Mouse (Mus musculus): Measurements from ENCODE around the gene Uqcrq. TPM values are rescaled to one million over a fixed set of nuclear protein-coding genes. Genes with fewer than 3 reads are reported as not detected.

Gene Uqcrq
- total RNA-seq (2021): 1,000 to 10,000 TPM; 1,448 to 1,479 TPM
- long read RNA-seq, experiment 1, transcript Uqcrq-201 (2 exons, 1,521 nt): major isoform, 2,958 of 5,646 reads
- long read RNA-seq, experiment 1, transcript Uqcrq-203 (3 exons, 405 nt): minor isoform, 172 of 5,646 reads
- long read RNA-seq, experiment 1, transcript Uqcrq-204 (2 exons, 375 nt): minor isoform, 49 of 5,646 reads
- long read RNA-seq, experiment 1, partial matches to known transcripts: 2,457 of 5,646 reads
- long read RNA-seq, experiment 1, other reads (novel, unspliced or antisense): 10 of 5,646 reads
- long read RNA-seq, experiment 2, transcript Uqcrq-203 (3 exons, 405 nt): minor isoform, 127 of 3,553 reads
- long read RNA-seq, experiment 2, transcript Uqcrq-201 (2 exons, 1,521 nt): major isoform, 1,805 of 3,553 reads
- long read RNA-seq, experiment 2, transcript Uqcrq-204 (2 exons, 375 nt): minor isoform, 37 of 3,553 reads
- long read RNA-seq, experiment 2, partial matches to known transcripts: 1,575 of 3,553 reads
- long read RNA-seq, experiment 2, other reads (novel, unspliced or antisense): 9 of 3,553 reads

DNA sequence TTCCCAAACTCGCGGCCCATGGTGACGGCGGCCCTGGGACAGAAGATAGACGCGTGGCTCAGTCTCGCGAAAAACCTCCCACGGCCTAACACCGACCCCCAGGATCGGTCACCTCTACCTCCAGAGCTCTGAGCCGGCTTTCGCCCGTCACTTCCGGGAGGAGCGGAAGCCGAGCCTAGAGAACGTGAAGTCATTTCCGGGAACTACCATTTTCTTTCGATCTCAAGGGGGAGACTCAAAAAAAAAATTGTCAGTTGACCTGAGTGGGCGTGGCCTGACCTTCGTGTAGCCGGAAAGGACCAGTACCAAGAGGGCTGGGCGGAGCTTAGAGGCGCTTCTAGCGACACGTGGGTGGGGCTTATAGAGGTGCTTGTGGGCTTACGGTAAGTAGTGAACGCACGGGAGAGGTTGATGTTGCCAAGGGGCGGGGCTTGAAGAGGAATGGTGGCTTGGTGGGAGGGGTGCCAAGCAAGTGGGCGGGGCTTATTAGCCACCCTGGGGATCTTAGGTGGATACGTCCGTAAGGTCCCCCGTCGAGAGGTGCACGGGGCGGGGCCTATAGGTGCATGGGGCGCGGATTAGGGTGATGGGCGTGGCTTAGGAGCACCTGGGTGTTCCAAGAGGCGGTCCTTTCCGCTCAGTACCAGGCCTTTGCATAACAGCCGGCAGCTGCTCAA lies at the start of gene Uqcrq, which contains the start of gene Gdf9:
Gene Uqcrq (minus strand): TSS at position 162 of the 677 bp plus-strand sequence.
Gene Gdf9 (plus strand): TSS at position 354 of the 677 bp plus-strand sequence.
- peak; percentile 98 for DNase-seq

DNA sequence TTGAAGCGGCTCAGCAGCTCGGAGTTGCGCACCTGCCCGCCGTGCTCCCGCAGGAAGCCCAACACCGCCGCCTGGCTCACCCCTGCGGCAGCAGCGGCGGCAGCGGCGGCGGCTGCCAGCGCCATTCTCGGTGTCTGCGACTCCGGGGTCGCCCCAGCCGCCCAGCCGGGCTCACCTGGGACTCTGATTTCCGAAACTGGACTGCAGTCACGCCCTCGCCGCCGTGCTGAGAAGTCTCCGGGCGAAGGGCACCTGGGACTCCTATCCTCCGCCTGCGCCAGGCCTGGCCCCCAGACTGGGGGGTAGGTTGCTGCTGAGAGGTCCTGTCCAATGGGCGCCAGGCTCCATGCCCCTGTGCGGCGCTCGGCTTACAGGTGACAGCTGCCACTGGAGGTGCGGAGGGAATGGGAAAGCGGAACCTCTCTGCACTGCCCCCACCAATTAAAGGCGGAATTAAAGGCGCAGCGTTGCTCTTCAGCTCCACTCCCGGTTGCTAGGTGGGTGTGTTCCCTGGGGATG lies 49.2 kb upstream of the Uqcrq start, which contains the start of the genes Gm9945 and Sowaha:
Gene Gm9945 (plus strand): TSS at position 384 of the 519 bp plus-strand sequence.
Gene Sowaha (minus strand): TSS at position 492 of the 519 bp plus-strand sequence.
- DNase-seq: no peak

DNA sequence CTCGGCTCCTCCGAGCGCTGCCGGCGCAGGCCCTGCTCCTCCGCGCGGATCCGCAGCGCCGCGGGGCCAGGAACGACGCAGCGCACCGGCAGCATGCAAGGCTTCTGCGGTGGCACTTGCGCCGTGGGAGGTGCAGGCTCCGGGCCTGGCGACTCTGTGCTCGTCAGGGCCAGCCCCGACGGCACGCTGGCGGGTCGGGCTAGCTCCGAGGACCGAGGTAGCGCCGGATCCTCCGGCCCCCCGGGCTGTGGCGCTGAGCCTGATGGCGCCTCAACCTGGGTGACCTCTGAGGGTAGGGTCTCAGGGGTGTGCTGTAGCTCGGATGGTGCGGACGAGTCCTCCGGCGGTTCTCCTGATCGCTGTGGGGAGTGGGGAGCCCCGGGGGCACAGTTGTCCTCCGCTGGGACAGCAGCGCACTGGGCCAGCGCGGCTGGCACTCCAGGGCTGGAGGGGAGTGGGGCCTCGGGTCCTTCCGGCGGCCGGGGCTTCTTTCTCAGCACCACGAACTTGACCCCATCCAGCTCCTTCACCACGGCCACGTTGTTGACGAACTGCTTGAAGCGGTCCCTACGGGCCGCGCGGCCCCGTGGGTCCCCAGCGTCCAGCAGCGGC lies 48.6 kb upstream of the Uqcrq start:
- no peak for DNase-seq

DNA sequence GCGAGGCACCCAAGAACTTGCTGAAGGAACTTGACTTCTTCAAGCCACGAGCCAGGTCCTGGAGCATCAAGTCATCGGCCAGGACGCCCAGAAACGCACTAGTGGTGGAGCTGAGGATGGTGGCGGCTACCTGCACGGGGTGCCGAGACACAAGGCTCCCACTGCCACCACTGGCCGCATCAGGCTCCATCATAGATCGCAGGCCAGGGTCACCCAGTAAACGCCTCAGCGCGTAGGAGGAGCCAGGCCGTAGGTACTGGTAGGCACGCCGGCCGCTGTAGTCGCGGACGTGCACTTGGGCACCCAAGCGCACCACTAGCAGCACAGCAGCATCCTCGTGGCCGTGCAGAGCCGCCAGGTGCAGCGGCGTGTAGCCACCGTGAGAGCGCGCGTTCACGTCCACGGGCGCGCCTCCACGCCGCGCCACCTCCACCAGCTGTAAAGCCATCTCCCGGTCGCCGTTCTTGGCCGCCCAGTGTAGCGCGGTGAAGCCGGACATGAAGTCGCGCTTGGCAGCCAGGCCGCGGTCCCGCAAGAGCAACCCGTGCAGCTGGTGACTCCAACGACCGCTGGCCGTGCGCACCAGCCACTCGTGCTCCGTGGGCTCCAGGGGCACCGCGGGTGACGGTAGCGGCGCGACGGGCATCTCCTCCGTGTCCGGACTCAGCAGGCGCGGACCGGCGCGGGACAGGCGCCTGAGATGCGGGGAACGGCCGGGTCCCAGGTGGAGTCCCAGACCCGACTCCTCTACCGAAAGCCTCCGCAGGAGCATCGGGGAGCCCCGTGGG lies 47.9 kb upstream of the Uqcrq start:
- DNase-seq: no peak

DNA sequence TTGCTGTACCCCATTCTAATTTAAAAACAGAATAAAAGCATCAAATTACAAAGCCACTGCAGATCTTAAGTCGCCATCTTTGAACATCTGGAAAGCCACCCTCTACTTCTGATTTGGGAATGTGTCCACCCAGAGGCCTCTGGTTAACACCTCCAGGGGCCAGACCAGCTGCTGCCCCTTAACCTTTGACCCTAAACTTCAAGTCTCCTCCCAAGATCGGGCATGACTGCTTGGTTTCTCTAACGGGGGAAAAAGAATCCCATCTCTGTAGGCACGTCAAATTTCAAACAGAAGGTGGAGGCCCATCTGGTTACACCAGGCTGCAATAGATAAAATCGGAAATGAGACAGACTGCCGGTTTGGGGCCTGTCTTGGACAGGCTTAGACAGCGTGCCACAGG lies 47.2 kb upstream of the Uqcrq start:
- DNase-seq: no peak

DNA sequence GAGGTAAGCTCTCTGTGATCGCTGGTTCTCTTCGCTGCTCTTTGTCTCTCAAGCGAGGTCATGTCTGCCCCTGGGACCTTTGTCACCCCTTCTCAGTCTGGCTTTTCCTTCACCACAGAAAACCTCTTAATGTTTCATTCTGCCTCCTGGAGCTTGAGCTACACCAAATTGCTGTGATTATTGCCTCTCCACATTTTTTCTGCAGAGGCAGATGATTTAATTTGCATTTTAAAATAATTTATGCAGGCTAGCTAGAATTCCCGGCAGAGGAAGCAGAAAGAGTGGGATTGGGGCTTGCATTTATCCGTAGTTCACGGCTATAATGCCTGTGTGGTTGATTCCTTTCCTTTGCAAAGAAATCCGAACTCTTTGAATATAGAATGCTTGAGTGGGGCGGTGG lies 45.0 kb upstream of the Uqcrq start:
- no peak for DNase-seq

DNA sequence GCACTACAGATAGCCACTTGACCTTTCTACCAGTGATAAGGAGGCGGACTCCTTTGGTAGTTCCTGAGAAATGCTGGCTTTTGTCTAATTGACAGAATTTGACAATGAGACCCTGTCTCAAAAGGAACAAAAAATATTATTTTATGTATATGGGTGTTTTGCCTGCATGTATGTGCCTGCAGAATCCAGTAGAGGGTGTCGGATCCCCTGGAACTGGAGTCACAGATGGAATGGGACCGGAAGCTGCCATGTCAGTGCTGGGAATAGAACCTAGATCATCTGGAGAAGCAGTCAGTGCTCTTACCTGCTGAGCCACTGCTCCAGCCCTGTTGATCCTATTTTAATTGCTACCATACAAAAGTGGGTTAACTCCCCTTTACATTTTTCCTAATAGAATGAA lies 42.1 kb upstream of the Uqcrq start:
- no peak for DNase-seq

DNA sequence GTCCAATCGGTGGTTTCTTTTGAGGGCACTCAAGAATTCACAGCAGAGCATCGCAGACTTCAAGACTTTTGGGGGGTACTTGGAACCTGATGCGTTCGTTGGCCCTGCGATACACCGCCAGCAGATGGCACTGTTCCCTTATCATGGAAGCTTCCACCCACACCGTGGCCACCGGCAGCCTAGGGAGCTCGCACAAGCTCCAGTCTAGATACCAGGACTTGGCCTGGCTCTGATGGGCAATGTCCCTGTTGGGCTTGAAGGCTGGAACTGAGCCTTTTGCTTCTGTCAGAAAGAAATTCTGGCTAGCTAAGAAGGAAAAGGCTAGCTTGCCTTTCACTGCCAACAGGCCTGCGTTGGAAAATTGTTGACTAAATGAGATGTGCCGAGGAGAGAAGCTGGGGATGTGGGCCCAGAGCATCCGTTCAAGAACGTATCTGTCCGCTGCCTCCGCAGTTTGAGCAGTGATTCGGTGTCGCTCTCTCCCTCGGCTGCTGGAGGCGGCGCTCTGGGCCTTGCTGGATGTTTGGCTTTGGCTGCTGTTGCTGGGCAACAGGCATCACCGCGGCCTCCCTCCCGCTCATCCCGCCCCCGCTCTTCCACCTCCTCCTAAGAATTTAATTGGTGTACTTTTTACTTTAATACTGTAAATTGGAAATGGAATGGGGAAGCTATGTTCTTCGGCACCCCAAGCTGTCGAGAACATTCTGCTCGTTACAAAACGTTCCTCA lies 39.5 kb upstream of the Uqcrq start, which contains the start of gene Gm9837:
Gene Gm9837 (minus strand): TSS at position 512 of the 728 bp plus-strand sequence.
- DNase-seq: peak; percentile 75

DNA sequence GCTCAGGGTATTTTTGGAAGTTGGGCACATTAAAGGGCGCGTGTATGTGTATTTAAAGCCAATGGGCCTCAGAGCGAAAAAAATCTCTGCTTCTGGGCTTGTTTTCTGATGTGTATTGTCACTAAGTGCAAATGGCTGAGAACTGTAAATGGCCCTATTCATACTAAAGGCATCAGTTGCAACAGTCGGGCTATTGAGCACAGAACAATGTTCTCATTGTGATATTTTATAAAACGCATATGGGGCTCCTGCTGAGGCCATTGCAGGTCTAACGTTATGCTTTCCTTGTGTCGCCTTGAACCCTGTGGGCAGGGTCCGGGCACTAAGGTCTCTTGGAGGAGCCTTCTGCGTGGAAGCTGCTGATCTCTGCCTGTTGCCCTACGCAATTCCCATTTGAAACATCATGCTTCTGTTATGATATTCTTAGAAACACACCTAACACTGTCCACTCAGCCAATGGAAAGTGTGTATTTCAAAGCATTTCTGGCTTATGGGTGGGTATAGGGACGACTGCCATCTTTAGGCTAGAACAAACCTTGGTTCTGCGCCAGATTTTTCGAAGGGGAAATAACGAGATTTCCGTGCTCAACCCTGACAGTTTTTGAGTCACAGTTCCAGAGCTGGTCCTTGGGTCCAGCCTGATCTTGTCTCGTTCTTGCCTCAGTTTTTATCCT lies 38.8 kb upstream of the Uqcrq start:
- DNase-seq: no peak

DNA sequence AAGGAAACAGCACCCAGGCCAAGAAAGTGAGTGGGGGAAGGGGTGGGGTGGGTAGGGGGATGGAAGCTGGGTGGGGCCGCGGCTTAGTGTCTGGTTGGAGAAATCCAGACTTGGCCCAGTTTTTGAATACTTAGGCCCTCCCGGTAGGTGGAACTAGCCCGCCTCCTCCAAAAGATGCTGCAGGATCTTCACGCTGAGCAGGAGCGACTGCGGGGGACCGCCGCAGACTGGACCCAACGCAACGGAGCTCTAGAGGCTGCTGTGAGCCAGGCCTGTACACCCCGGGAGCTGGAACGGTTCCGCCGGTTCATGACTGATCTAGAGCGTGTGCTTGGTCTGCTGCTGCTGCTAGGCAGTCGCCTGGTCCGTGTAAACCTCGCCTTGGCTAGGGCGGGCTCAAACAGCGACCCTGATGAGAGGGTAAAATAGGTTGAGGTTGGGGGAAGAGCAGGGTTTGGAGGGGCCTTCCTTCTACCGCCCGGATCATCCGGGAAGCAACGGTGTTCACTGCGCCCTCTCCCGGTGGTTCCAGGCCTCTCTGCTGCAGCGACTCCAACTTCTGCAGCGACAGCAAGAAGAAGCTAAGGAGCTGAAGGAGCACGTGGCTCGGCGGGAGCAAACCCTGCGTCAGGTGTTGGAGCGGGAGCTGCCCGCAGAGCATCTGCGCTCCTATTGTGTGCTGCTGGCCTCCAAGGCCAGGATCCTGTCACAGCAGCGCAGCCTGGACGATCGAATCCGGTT lies 35.8 kb upstream of the Uqcrq start:
- peak; percentile 72 for DNase-seq

DNA sequence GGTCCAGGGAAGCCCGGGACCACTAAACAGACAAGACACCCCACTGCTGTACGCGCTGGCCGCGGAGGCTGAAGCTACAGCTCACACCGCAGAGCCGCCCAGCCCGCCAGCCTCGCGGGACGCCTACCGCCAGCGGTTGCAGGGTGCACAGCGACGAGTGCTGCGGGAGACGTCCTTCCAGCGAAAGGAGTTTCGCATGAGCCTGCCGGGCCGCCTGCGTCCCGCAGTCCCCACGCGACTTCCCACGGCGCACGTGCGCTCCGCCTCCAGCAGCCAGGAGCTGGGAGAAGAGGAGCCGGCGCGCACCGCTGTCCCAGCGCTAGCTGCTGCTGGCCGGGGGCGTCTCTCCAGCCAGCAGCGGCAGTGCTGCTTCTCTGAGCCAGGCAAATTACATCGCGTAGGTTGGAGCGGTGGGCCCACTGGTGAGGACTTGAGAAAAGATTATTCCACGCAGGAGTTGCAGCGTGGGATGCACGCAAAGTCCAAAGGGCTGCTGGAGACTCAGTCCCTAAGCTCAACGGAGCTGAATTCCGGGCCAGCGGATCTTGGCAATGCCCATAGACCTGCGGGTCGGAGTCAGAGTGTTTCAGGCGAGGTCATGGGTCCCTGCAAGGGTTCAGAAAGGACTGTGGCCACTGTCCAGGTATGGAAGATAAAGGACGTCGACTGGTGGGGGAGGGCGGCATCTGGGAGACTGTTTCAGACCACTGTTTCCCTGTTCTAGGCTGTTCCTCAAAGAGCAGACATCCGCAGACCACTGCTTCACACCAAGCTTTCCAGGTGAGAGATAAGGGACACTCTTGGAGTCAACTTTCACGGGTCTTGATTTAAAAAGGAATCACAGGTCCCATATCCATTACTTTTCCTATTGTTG lies 33.2 kb upstream of the Uqcrq start:
- DNase-seq: no peak

DNA sequence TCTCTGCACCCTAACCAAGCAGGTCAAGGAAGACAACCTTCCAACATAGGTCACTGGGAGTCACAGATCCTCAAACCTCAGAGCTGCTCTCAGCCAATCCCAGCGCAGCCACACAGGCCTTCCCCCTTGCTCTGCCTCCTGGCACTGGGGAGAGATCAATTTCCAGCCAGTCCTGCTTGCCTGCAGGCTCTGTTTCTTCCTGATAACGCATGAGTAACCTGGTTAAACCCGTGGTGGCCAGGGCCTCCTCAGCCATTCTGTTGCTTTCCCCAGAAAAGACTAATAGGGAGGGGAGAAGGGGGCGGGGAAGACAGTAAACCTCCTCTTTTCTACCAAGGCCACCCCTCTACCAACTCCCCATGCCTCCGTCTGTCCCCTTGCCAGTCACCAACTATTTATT lies 31.1 kb upstream of the Uqcrq start:
- DNase-seq: no peak

DNA sequence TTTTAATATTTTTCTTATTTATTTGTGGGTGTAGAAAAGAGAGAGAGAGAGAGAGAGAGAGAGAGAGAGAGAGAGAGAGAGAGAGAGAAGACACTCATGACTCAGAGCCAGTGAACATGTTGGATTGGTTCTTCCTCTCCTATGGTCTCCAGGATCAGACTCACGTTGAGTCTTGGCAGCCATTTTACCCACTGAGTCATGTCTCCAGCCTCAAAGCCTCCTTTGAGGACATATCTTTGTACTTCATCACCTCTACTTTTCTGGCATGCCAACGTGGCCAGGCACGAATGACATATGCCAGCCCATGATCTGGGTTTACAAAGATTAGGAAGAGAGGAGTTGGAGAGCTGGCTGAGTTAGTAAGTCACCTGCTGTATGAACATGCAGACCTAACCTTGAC lies 29.6 kb upstream of the Uqcrq start:
- no peak for DNase-seq

DNA sequence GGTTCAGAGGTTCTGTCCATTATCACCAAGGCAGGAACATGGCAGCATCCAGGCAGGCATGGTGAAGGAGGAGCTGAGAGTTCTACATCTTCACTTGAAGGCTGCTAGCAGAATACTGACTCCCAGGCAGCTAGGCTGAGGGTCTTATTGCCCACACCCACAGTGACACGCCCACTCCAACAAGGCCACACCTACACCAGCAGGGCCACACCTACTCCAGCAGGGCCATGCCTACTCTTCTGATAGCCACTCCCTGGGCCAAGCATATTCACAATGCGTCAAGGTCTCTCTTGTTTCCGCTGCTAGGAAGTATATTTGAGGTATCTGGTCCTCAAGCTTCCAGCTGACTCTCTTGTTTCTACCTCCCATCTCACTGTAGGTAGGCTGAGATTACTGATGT lies 28.4 kb upstream of the Uqcrq start:
- no peak for DNase-seq

DNA sequence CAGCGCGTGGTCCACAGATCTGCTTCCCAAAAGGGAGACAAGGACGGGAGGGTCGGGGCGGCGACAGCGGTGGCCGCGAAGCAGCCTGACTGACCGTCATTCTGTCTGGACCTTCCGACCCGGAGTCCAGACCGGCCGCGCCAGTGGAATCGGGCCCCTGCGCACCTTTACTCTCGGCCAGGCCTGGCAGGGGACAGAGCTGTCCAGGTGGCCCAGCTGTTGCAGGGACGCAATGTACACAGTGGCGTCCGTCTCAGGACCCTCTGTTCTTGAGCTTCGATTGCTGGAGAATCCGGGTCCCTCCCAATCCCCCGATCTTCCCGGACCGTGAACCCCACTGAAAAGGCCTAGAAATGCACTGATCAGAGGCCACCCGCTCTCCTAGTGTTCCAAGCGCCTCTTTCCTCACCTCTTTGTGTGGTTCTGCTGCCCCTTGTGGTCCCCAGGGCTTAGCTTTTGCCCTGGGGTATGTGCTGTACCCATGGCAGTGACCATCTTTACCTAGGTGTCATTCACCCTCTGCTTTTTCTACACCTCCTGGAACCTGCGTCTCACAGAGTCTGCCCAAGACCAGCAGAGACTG lies 26.8 kb upstream of the Uqcrq start:
- DNase-seq: no peak

DNA sequence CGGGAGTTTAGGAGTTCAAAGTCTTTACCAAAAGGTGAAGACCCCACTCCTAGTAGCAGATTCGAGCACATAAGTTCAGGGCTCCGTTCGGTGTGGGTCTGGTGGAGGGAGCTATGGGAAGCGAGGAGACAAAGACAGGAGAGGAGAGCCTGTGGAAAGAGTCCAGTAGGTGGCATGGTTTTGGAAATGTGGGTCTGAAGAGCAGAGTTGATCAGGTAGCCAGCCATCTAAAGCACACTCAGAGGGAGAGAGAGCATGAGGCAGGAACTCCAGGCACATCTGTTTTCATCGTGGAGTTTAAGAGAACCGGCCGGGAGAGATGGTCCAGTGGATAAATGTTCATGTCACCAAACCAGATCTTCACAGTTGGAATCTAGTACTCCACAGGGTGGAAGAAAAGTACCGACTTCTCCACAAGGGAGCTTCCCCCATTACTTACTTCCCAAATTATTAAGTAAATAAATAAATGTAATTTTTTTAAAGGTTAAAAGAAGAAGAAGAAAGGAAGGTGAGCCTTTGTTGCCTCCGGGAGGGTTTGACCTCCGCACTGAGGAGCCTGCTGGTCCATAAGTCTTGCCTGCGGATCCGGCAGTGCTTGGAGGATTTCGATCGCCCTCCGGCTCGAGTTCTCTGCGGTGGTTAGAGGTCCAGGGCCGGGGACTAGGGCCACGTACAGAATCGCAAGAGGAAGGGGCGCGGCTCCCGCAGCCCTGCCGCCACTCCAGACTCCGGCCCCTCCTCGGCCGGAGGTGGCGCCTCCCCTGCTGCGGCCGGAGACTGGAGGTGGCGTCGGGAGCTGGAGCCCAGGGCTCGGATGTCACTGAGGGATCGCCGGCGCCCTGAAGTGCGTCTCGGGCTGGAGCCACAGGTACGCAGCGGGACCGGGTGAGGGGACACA lies 26.1 kb upstream of the Uqcrq start, which contains the start of the genes Gm10447 and Shroom1:
Gene Gm10447 (minus strand): TSS at position 637 of the 898 bp plus-strand sequence.
Gene Shroom1 (plus strand): TSS at position 732 of the 898 bp plus-strand sequence.
- DNase-seq: peak; percentile 39

DNA sequence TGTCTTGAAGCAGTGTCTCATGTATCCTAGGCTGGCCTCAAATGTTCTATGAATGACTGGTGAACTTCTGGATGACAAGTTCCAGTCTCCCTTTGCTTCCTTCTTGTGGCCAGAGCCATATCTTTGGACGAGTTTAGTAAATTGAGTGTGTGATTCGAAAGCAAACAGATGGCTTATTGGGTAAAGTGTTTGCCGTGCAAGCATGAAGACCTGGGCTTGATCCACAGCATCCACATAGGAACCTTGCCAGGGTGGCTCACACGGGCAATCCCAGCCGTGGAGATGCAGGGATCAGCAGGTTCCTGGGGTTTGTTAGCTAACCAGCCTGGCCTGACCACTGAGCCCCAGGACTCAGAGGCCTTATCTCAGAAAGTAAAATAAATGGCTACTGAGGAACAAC lies 22.4 kb upstream of the Uqcrq start:
- DNase-seq: no peak
